Mouse (Mus musculus) bone marrow macrophage, adult 2 months (primary cell): ENCODE measurements around the gene Gm49325. TPM values are rescaled to one million over a fixed set of nuclear protein-coding genes. Genes with fewer than 3 reads are reported as not detected.
A peak's percentile ranks its signal among the peaks of the same experiment; 100 is the strongest.

Source experiments
- H3K27ac ChIP-seq: 2 replicates; pipeline ENCODE4 v1.5.1; 2012; ENCODE audit warnings: low read depth, low read length; ENCODE audit not compliant: insufficient read depth
- H3K4me1 ChIP-seq: 2 replicates; pipeline ENCODE4 v1.6.1; 2012; ENCODE audit warnings: low read length; ENCODE audit not compliant: control insufficient read depth, insufficient read depth
- H3K4me3 ChIP-seq: 2 replicates; pipeline ENCODE4 v1.5.1; 2012; ENCODE audit warnings: mild to moderate bottlenecking, low read length, moderate library complexity; ENCODE audit not compliant: insufficient read depth
- CTCF ChIP-seq: IDR thresholded peaks from 2 replicates; pipeline ENCODE4 v1.5.1; 2012; ENCODE audit warnings: low read depth, mild to moderate bottlenecking, low read length, moderate library complexity
- POLR2A ChIP-seq: IDR thresholded peaks from 2 replicates; pipeline ENCODE4 v1.6.1; 2012; ENCODE audit warnings: mild to moderate bottlenecking, low read depth, low read length, borderline replicate concordance
- polyA plus RNA-seq: library from polyadenylated mRNA; stranded (reverse); fragments of >200 nt; gene quantifications from 2 replicates; pipeline ENCODE4 v1.2.4, GENCODE M21; 2012; ENCODE audit not compliant: missing spikeins, insufficient read depth, insufficient read length

Gm49325 gene
- polyA plus RNA-seq, 1 experiment, result 41.8 TPM

GRCm38 (mm10) chr10:77572225-77572624 is 33.8 kb upstream of the Gm49325 start:
- Histone ChIP-seq H3K27ac (no peak overlapping the region), H3K4me1 (no peaks in the 10 kb centered on the region), H3K4me3 (no peak overlapping the region)
- TF ChIP-seq CTCF, result no peak
- no peak for TF ChIP-seq POLR2A

GRCm38 (mm10) chr10:77573162-77573561 is 32.8 kb upstream of the Gm49325 start:
- TF ChIP-seq POLR2A (no peak), CTCF (no peak)
- no peak overlapping the region for H3K4me3 ChIP-seq
- no peaks in the 10 kb centered on the region for H3K4me1 ChIP-seq
- H3K27ac ChIP-seq, result no peak overlapping the region

GRCm38 (mm10) chr10:77580027-77580920 is 25.7 kb upstream of the Gm49325 start:
- H3K4me3 ChIP-seq, result no peak overlapping the region
- H3K27ac ChIP-seq, result no peak overlapping the region
- TF ChIP-seq CTCF, result no peak
- no peak for TF ChIP-seq POLR2A
- peaks cover 15% of the 10 kb centered on the region for H3K4me1 ChIP-seq

- no peak for TF ChIP-seq CTCF
- TF ChIP-seq POLR2A, result no peak
- peaks cover 15% of the 10 kb centered on the region for H3K4me1 ChIP-seq
- peak overlapping the region; percentile 44 for H3K4me3 ChIP-seq
- H3K27ac ChIP-seq, result peak overlapping the region; percentile 28; the same call in 1 of the 2 replicates
Observed at GRCm38 (mm10) chr10:77581023-77581407, 25.0 kb upstream of the Gm49325 start.

- TF ChIP-seq CTCF (no peak), POLR2A (peak; percentile 82)
- Histone ChIP-seq H3K4me1 (peaks cover 15% of the 10 kb centered on the region), H3K4me3 (peak within 1 kb of the TSS; percentile 80), H3K27ac (peak within 1 kb of the TSS; percentile 64)
Observed at GRCm38 (mm10) chr10:77581408-77582284, 24.4 kb upstream of the Gm49325 start, which contains the start of gene Pttg1ip. Gene Pttg1ip, plus strand, starts transcription at chr10:77581720.

- no peak for TF ChIP-seq POLR2A
- no peak for TF ChIP-seq CTCF
- peak overlapping the region; percentile 80 for H3K4me3 ChIP-seq
- peak overlapping the region; percentile 64; the same call in 1 of the 2 replicates for H3K27ac ChIP-seq
- H3K4me1 ChIP-seq, result peaks cover 15% of the 10 kb centered on the region
Observed at GRCm38 (mm10) chr10:77582285-77582618, 23.7 kb upstream of the Gm49325 start.

GRCm38 (mm10) chr10:77583795-77584422 is 22.1 kb upstream of the Gm49325 start:
- TF ChIP-seq POLR2A, result no peak
- no peak for TF ChIP-seq CTCF
- H3K4me1 ChIP-seq, result peaks cover 15% of the 10 kb centered on the region
- no peak overlapping the region for H3K4me3 ChIP-seq
- no peak overlapping the region for H3K27ac ChIP-seq

- no peak overlapping the region for H3K4me3 ChIP-seq
Observed at GRCm38 (mm10) chr10:77586637-77587036, 19.4 kb upstream of the Gm49325 start.

GRCm38 (mm10) chr10:77587091-77587775 is 18.8 kb upstream of the Gm49325 start:
- H3K4me3 ChIP-seq, result no peak overlapping the region
- peaks cover 12% of the 10 kb centered on the region for H3K4me1 ChIP-seq
- no peak for TF ChIP-seq POLR2A
- TF ChIP-seq CTCF, result no peak
- no peak overlapping the region for H3K27ac ChIP-seq

More at GRCm38 (mm10) chr10:77586637-77587036, 19.4 kb upstream of the Gm49325 start:
- H3K4me1 ChIP-seq, result peaks cover 12% of the 10 kb centered on the region
- TF ChIP-seq CTCF (no peak), POLR2A (no peak)
- H3K27ac ChIP-seq, result no peak overlapping the region
